In genomic region chr11:78560447-78560846, GRCm38 (mm10) we compare ENCODE assay signal across 8 mouse cellular contexts. TPM values are rescaled to one million over a fixed set of nuclear protein-coding genes. Genes with fewer than 3 reads are reported as not detected.
DNase-seq lines count a peak whose midpoint lies in the region; ATAC-seq and TF ChIP-seq lines count a peak whose summit lies in the region.

No protein-coding gene starts in this region.

- 17% methylated on average over 4 of the region's 4 CpGs for WGBS in heart, embryonic 10.5 days
- WGBS in kidney, postnatal 0 days = 16% methylated on average over 4 of the region's 4 CpGs
- 11% methylated on average over 4 of the region's 4 CpGs for WGBS in liver, adult 2 months

- peak; percentile 83 for DNase-seq in CD4-positive, CD25-positive, alpha-beta regulatory T cell, adult 2 months (ENCODE audit: low read depth, low spot score)
- DNase-seq in adrenal gland, adult 18-20 months (ENCODE audit: low spot score in 2 of 2) = peak; percentile 62 to 65
- peak; percentile 63 for DNase-seq in embryo, embryonic 9.5 days (ENCODE audit: extremely low spot score)
- DNase-seq in heart, embryonic 10.5 days (ENCODE audit: low spot score) = peak; percentile 78
- DNase-seq in kidney, postnatal 0 days (ENCODE audit: low spot score) = peak; percentile 93
- peak; percentile 64 for DNase-seq in liver, adult 2 months (ENCODE audit: extremely low read depth, low read depth, low spot score)
- DNase-seq in natural killer cell, adult 2 months (ENCODE audit: low spot score in 2 of 2) = peak; percentile 55 to 60
- DNase-seq in thymus, postnatal 0 days (ENCODE audit: low spot score) = peak; percentile 77

- peak; percentile 97 for TF ChIP-seq CTCF in kidney, postnatal 0 days (IDR thresholded peaks at IDR 0.05; ENCODE audit: low read depth)
- peak; percentile 68 for TF ChIP-seq CTCF in liver, adult 2 months (IDR thresholded peaks at IDR 0.05; ENCODE audit: low read depth, low read length)

- no peak overlapping the region for H3K4me2 ChIP-seq in kidney, postnatal 0 days (ENCODE audit: low read length)

- H3K79me2 ChIP-seq in liver, adult 2 months (ENCODE audit: control insufficient read depth, insufficient read depth, low read length) = no peaks in the 10 kb centered on the region

- no peaks in the 10 kb centered on the region for H3K27me3 ChIP-seq in heart, embryonic 10.5 days (ENCODE audit: insufficient read depth, poor library complexity, severe bottlenecking)
- no peaks in the 10 kb centered on the region for H3K27me3 ChIP-seq in kidney, postnatal 0 days (ENCODE audit: insufficient read depth, low read length)
- H3K27me3 ChIP-seq in liver, adult 2 months (ENCODE audit: control insufficient read depth, insufficient read depth, low read length) = no peaks in the 10 kb centered on the region

- ATAC-seq in kidney, postnatal 0 days (replicated peaks; ENCODE audit: low FRiP score, low read depth) = 0 out of 2 replicates have a peak, but pooled peaks have one; percentile 50

- H3K4me1 ChIP-seq in heart, embryonic 10.5 days = peaks cover 6% of the 10 kb centered on the region
- no peaks in the 10 kb centered on the region for H3K4me1 ChIP-seq in kidney, postnatal 0 days (replicated peaks; ENCODE audit: insufficient read depth, low read length)
- H3K4me1 ChIP-seq in liver, adult 2 months (ENCODE audit: control insufficient read depth, insufficient read depth, low read length) = peaks cover 5% of the 10 kb centered on the region

- H3K4me3 ChIP-seq in heart, embryonic 10.5 days = no peak overlapping the region
- H3K4me3 ChIP-seq in kidney, postnatal 0 days (replicated peaks; ENCODE audit: low read depth, low read length) = no peak overlapping the region
- no peak overlapping the region for H3K4me3 ChIP-seq in liver, adult 2 months (ENCODE audit: insufficient read depth, low read depth, low read length)

- no peaks in the 10 kb centered on the region for H3K9me3 ChIP-seq in heart, embryonic 10.5 days
- H3K9me3 ChIP-seq in kidney, postnatal 0 days (replicated peaks; ENCODE audit: low read length) = no peaks in the 10 kb centered on the region

- H3K36me3 ChIP-seq in heart, embryonic 10.5 days = peaks cover 2% of the 10 kb centered on the region; the same call in 1 of the 2 replicates
- H3K36me3 ChIP-seq in kidney, postnatal 0 days (ENCODE audit: insufficient read depth, low read length) = no peaks in the 10 kb centered on the region
- no peaks in the 10 kb centered on the region for H3K36me3 ChIP-seq in liver, adult 2 months (ENCODE audit: control insufficient read depth, insufficient read depth, low read length)

- TF ChIP-seq POLR2A in liver, adult 2 months (IDR thresholded peaks at IDR 0.05; ENCODE audit: extremely low read depth, insufficient read depth, low read length) = no peak

- no peak overlapping the region for H3K9ac ChIP-seq in kidney, postnatal 0 days (ENCODE audit: low read depth, low read length)
- no peak overlapping the region for H3K9ac ChIP-seq in liver, adult 2 months (ENCODE audit: low read depth, low read length)

- no peak overlapping the region for H3K27ac ChIP-seq in heart, embryonic 10.5 days
- no peak overlapping the region for H3K27ac ChIP-seq in kidney, postnatal 0 days
- no peak overlapping the region for H3K27ac ChIP-seq in liver, adult 2 months (replicated peaks; ENCODE audit: insufficient read depth, low read depth, low read length)

RNA-seq across cellular contexts. Expression of gene Tmem97, which starts 9.9 kb away (rescaled TPM):
- total RNA-seq in adrenal gland, adult 18-20 months (2021) = 10 to 100 TPM; 27.6 to 40.9 TPM
- 91.5 and 105 TPM in 2 replicates for polyA plus RNA-seq in heart, embryonic 10.5 days (2016; fragmentation: Nextera tagmentation; extraction: Ambion mirVana)
- 61.0 and 65.8 TPM in 2 replicates for polyA plus RNA-seq in kidney, postnatal 0 days (2015; fragmentation: Nextera tagmentation; extraction: Ambion mirVana)
- total RNA-seq in liver, adult 2 months (2014; rRNA removed) = 102 and 123 TPM in 2 replicates
- 76.5 and 91.6 TPM in 2 replicates for polyA plus RNA-seq in liver, adult 2 months (2012; rRNA removed)
- 59.1 and 68.2 TPM in 2 replicates for polyA plus RNA-seq in thymus, postnatal 0 days (2015; fragmentation: Nextera tagmentation; extraction: Ambion mirVana)

RNA-seq across cellular contexts. Expression of gene Ift20, which starts 24.3 kb away (rescaled TPM):
- total RNA-seq in adrenal gland, adult 18-20 months (2021) = 10 to 100 TPM; 91.4 to 96.0 TPM
- 92.8 and 95.9 TPM in 2 replicates for polyA plus RNA-seq in heart, embryonic 10.5 days (2016; fragmentation: Nextera tagmentation; extraction: Ambion mirVana)
- 185 and 187 TPM in 2 replicates for polyA plus RNA-seq in kidney, postnatal 0 days (2015; fragmentation: Nextera tagmentation; extraction: Ambion mirVana)
- 107 and 120 TPM in 2 replicates for total RNA-seq in liver, adult 2 months (2014; rRNA removed)
- polyA plus RNA-seq in liver, adult 2 months (2012; rRNA removed) = 80.7 and 84.2 TPM in 2 replicates
- polyA plus RNA-seq in thymus, postnatal 0 days (2015; fragmentation: Nextera tagmentation; extraction: Ambion mirVana) = 151 and 161 TPM in 2 replicates

RNA-seq across cellular contexts. Expression of gene Tnfaip1, which starts 24.3 kb away (rescaled TPM):
- total RNA-seq in adrenal gland, adult 18-20 months (2021) = 10 to 100 TPM; 38.3 to 43.0 TPM
- 92.5 and 92.6 TPM in 2 replicates for polyA plus RNA-seq in heart, embryonic 10.5 days (2016; fragmentation: Nextera tagmentation; extraction: Ambion mirVana)
- polyA plus RNA-seq in kidney, postnatal 0 days (2015; fragmentation: Nextera tagmentation; extraction: Ambion mirVana) = 59.8 and 66.5 TPM in 2 replicates
- total RNA-seq in liver, adult 2 months (2014; rRNA removed) = 11.5 and 14.4 TPM in 2 replicates
- polyA plus RNA-seq in liver, adult 2 months (2012; rRNA removed) = 13.9 and 16.7 TPM in 2 replicates
- polyA plus RNA-seq in thymus, postnatal 0 days (2015; fragmentation: Nextera tagmentation; extraction: Ambion mirVana) = 17.9 and 18.3 TPM in 2 replicates

RNA-seq across cellular contexts. Expression of gene Poldip2, which starts 48.5 kb away (rescaled TPM):
- 100 to 1,000 TPM; 153 to 166 TPM for total RNA-seq in adrenal gland, adult 18-20 months (2021)
- 160 and 165 TPM in 2 replicates for polyA plus RNA-seq in heart, embryonic 10.5 days (2016; fragmentation: Nextera tagmentation; extraction: Ambion mirVana)
- 173 and 191 TPM in 2 replicates for polyA plus RNA-seq in kidney, postnatal 0 days (2015; fragmentation: Nextera tagmentation; extraction: Ambion mirVana)
- total RNA-seq in liver, adult 2 months (2014; rRNA removed) = 63.5 and 67.5 TPM in 2 replicates
- 77.6 and 80.9 TPM in 2 replicates for polyA plus RNA-seq in liver, adult 2 months (2012; rRNA removed)
- polyA plus RNA-seq in thymus, postnatal 0 days (2015; fragmentation: Nextera tagmentation; extraction: Ambion mirVana) = 90.1 and 95.8 TPM in 2 replicates

RNA-seq across cellular contexts. Expression of gene Tmem199, which starts 48.5 kb away (rescaled TPM):
- total RNA-seq in adrenal gland, adult 18-20 months (2021) = 10 to 100 TPM; 27.8 to 28.0 TPM
- polyA plus RNA-seq in heart, embryonic 10.5 days (2016; fragmentation: Nextera tagmentation; extraction: Ambion mirVana) = 64.2 and 74.5 TPM in 2 replicates
- 56.0 and 58.9 TPM in 2 replicates for polyA plus RNA-seq in kidney, postnatal 0 days (2015; fragmentation: Nextera tagmentation; extraction: Ambion mirVana)
- 7.7 and 10.8 TPM in 2 replicates for total RNA-seq in liver, adult 2 months (2014; rRNA removed)
- polyA plus RNA-seq in liver, adult 2 months (2012; rRNA removed) = 5.9 and 6.1 TPM in 2 replicates
- 53.6 and 54.2 TPM in 2 replicates for polyA plus RNA-seq in thymus, postnatal 0 days (2015; fragmentation: Nextera tagmentation; extraction: Ambion mirVana)
